8 mouse cellular contexts compared by ENCODE assay signal in the genomic region with DNA sequence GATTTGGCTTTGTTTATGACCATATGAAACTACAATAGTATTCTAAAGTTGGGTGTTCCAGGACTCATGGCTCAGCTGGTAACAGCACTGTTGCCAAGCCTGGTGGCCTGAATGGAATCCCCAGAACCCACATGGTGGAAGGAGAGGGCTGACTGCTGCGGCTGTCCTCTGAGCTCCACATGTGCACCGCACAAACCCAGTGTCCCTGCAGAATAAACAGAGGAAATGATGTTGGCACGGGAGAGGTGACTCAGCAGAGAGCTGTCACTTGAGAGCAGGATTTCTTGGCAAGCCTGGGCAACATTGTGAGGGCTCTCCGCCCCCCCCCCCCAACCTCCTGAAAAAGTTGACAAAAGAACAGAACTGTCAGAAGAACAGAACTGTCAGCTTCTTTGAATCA. TPM values are rescaled to one million over a fixed set of nuclear protein-coding genes. Genes with fewer than 3 reads are reported as not detected.
DNase-seq lines count a peak whose midpoint lies in the region; ATAC-seq lines count a peak whose summit lies in the region.

No protein-coding gene starts in this region.

- no peaks in the 10 kb centered on the region for H3K9me3 ChIP-seq in megakaryocyte, embryonic 14.5 days
- H3K9me3 ChIP-seq in heart, embryonic 12.5 days (replicated peaks) = no peaks in the 10 kb centered on the region
- H3K9me3 ChIP-seq in lung, embryonic 15.5 days = no peaks in the 10 kb centered on the region

- H3K9ac ChIP-seq in heart, embryonic 12.5 days = no peak overlapping the region
- H3K9ac ChIP-seq in lung, embryonic 15.5 days = no peak overlapping the region

- peaks cover 44% of the 10 kb centered on the region for H3K36me3 ChIP-seq in megakaryocyte, embryonic 14.5 days (replicated peaks; ENCODE audit: low read length)
- peaks cover 6% of the 10 kb centered on the region for H3K36me3 ChIP-seq in heart, embryonic 12.5 days
- H3K36me3 ChIP-seq in lung, embryonic 15.5 days = 0 out of 2 replicates have a peak, but pooled peaks cover 6% of the 10 kb centered on the region

- no peak for ATAC-seq in megakaryocyte, adult 5-6 weeks (ENCODE audit: poor library complexity, severe bottlenecking)
- peak; percentile 66; the same call in 1 of the 2 replicates for ATAC-seq in heart, embryonic 12.5 days (ENCODE audit: insufficient number of reproducible peaks, low FRiP score)
- peak; percentile 96 for ATAC-seq in lung, embryonic 15.5 days (ENCODE audit: borderline replicate concordance, extremely low read depth, low FRiP score, low TSS enrichment)
- no peak for ATAC-seq in erythroblast, adult 5-6 weeks (replicated peaks; ENCODE audit: low FRiP score, poor library complexity, severe bottlenecking)

- H3K27me3 ChIP-seq in megakaryocyte, embryonic 14.5 days (replicated peaks) = no peaks in the 10 kb centered on the region
- H3K27me3 ChIP-seq in heart, embryonic 12.5 days (replicated peaks) = no peaks in the 10 kb centered on the region
- no peaks in the 10 kb centered on the region for H3K27me3 ChIP-seq in lung, embryonic 15.5 days

- WGBS in heart, embryonic 12.5 days = 30% methylated on average over 4 of the region's 4 CpGs
- WGBS in lung, embryonic 15.5 days = 15% methylated on average over 4 of the region's 4 CpGs

- H3K4me3 ChIP-seq in megakaryocyte, embryonic 14.5 days (replicated peaks) = peak overlapping the region; percentile 83
- no peak overlapping the region for H3K4me3 ChIP-seq in heart, embryonic 12.5 days
- H3K4me3 ChIP-seq in lung, embryonic 15.5 days = no peak overlapping the region

- no peak overlapping the region for H3K4me2 ChIP-seq in heart, embryonic 12.5 days
- H3K4me2 ChIP-seq in lung, embryonic 15.5 days = no peak overlapping the region

- DNase-seq in adrenal gland, postnatal 14 days = peak; percentile 74
- no peak for DNase-seq in frontal cortex, postnatal 14 days (ENCODE audit: low spot score in 2 of 2)
- DNase-seq in ovary, postnatal 10 days (ENCODE audit: low spot score) = no peak

- no peak overlapping the region for H3K27ac ChIP-seq in heart, embryonic 12.5 days (ENCODE audit: poor library complexity, severe bottlenecking)
- 0 out of 2 replicates have a peak overlapping the region, but pooled peaks have one; percentile 44 for H3K27ac ChIP-seq in lung, embryonic 15.5 days

- peaks cover 90% of the 10 kb centered on the region for H3K4me1 ChIP-seq in megakaryocyte, embryonic 14.5 days
- H3K4me1 ChIP-seq in heart, embryonic 12.5 days (replicated peaks) = peaks cover 38% of the 10 kb centered on the region
- H3K4me1 ChIP-seq in lung, embryonic 15.5 days = peaks cover 23% of the 10 kb centered on the region

RNA-seq across cellular contexts. Expression of gene Eya3, which starts 14.1 kb away (rescaled TPM):
- 2.0 and 2.9 TPM in 2 replicates for polyA plus RNA-seq in megakaryocyte, embryonic 14.5 days (2012; ENCODE audit: insufficient read depth, low replicate concordance)
- 49.3 and 52.8 TPM in 2 replicates for total RNA-seq in megakaryocyte, adult 5-6 weeks (2015)
- total RNA-seq in megakaryocyte, adult 5-6 weeks (2017) = 23.5 and 31.7 TPM in 2 replicates
- total RNA-seq in adrenal gland, postnatal 14 days (2021) = 26.7 and 27.2 TPM in 2 replicates
- polyA plus RNA-seq in heart, embryonic 12.5 days (2016; fragmentation: Nextera tagmentation; extraction: Ambion mirVana) = 23.5 and 23.9 TPM in 2 replicates
- 30.6 and 31.5 TPM in 2 replicates for polyA plus RNA-seq in lung, embryonic 15.5 days (2015; fragmentation: Nextera tagmentation; extraction: Ambion mirVana)
- total RNA-seq in erythroblast, adult 5-6 weeks (2015; ENCODE audit: low replicate concordance) = 25.6 and 33.9 TPM in 2 replicates
- total RNA-seq in erythroblast, adult 5-6 weeks (2017; ENCODE audit: low replicate concordance) = 15.1 and 34.6 TPM in 2 replicates

Comparison
In these comparisons a context has a peak if more than half of its experiments do, and no peak if none do; other contexts are left out.
1. ATAC-seq: peak in heart, embryonic 12.5 days (single experiment) and lung, embryonic 15.5 days (single experiment); none in megakaryocyte, adult 5-6 weeks (single experiment) and erythroblast, adult 5-6 weeks (single experiment).